Mouse (Mus musculus): ENCODE results near the gene Ascl1.

The Ascl1 gene

DNA sequence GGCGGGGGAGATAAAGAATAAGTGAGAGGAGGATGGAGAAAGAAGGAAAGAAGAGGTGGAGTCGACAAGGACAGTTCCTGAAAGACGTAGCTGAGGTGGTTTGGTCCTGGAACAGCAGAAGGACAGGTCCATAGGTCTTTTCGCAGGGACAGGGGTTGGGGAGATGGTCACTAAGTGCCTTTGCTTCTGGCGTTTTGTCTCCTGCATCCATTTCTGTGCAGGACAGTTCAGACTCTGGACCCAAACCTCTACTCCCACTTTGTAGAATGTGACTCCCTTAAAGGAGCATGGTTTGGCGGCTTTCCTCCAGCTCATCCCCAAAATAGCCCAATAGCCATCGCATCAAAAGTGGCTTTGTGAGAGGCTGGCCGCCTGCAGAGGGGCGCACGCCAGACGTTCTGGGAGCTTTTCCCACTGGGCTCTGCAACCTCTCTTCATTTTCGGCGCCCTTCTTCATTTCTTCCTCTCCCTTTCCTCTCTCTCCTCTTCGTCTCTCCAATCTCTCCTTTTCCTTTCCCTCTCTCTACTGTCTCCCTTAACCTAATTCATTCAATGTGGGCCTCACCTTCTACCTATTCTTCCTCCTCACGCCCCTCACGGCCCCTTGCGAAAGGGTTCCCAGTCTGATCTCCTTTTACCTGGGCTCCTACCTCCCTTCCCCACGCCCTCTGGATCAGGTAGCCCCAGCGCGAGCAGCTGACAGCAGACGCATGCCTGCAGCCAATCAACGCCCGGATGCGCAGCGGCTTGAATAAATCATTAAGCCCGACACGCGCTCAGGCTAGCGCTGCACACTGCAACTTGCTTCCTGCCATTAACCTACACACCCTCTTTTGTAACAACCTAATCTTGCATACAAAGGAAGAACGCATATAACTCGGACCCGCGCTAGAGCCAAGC, 7.5 kb downstream of the Ascl1 start:
- no peak for DNase-seq (ENCODE audit: low read depth)

DNA sequence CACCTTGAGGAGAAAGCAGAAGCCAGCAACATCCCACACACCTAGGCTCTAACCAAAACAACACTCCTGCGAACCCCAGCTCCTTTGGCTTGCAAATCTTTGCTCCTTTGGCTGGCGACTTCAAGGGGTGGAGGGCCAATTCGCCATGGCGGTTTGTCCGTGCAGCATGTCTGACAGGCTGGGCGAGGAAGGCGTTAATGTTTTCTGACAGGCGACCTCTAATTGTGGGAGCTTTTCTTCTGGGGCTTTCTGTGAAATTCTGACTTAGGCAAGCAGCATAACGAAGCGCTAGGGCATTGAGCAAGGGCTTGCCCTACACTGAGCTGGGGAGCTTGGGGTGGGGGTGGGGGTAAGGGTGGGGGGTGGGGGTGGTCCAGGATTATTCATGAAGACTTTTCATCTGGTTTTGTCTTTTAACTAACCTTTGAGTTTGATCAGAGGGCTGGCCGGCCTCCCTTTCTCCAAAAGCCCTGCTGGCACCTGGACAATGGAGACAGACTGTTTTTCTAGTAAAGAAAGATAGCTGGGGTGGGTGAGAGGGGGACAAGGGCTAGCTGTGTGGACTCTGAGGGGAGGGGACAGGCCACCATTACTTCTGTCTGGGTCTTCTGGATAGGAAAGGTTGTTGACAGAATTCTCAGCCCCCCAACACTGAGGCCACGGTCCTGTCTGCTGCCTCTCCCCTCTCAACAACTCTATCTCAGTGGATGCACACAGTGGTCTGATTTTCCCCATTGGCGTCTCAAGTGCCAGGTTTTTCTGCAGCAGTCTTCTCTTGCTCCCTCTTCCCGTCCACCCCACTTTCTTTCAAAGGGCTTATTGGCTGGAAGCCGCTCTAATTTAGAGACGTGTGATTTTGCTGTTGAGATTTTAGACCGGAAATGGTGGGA, 8.4 kb downstream of the Ascl1 start:
- no peak for DNase-seq (ENCODE audit: low read depth)

DNA sequence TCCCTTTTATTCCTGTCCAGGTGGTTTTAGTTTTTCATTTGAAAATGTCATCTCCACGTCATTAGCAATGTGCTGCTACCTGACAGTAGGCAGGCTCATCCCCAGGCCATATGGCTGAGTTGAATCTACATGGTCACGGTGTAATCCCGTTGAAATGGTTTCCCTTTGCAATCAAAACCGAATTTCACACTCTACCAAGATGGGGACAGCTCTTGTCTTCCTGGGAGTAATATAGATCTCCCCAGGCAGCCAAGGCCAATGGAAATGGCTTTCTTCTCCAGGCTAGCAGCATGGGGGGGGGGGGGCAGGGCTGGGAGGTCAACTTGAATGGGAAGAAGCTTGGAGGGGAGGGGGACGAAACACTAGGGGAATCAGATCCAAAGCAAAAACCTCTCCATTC, 15.6 kb downstream of the Ascl1 start:
- DNase-seq (ENCODE audit: low read depth), result no peak

DNA sequence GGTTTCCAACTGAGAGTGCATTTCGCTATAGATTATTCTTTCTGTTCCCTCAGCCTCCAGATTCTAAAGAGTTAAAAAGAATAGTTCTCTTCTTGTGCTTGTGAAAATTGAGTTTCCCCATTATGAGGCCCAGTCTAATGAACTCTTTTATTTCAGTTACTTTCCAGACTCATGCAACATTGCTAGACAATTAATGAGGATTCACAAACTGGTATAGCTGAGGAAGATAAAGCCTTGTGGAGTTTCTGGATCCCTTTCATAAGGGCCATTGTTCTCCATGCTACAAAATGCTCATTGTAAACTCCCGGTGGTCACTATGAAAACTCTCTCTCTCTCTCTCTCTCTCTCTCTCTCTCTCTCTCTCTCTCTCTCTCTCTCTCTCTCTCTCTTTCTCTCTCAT, 18.5 kb downstream of the Ascl1 start:
- no peak for DNase-seq (ENCODE audit: low read depth)

DNA sequence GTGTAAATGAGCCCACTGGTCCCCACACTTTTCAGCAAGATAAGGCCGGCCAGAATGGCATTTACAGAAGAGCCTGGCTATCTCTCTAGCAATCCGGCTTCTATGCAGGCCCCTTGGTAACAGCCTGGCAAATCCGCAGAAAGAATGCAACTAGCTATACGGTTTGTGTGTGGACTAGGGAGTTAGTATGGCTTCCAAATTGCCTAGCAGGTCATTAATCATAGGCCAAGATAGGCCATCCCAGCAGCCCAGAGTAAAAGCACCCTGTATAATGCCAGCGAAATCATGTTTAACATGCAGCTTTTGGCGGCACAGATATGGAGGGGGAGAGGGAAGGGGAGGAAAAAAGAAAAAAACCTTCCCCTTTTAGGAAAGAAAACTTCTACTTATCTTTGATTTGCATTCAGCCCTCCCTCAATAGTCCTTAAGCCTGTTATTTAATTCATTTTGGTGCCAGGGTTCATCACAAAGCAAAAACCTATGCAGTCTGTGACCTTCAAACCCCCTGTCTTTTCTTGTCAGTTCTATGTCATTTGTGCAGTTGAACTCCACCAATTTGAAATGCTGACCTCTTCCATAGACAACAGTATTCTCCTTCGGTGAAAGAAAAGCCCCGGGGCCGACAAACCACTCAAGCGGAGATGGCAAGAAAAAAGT, 19.9 kb downstream of the Ascl1 start:
- no peak for DNase-seq (ENCODE audit: low read depth)

DNA sequence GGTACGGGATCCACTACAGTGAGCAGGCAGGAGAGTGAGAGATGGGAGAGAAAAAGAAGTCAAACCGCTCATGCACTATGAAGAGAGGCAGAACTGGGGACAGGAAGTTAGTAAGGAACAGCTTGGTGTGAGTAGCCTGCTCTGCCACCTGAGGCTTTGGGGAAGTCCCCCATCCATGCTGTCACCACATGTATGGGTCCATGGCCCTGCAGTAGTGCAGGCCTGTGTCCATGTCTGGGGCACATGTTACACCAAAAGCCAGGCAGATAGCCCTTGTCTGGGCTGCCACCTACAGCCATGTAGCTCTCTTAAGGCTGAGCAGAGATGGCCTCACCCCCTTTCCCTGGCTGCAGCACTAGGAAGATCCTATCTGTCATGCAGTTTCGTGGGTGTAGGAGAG, 42.7 kb downstream of the Ascl1 start:
- no peak for DNase-seq (ENCODE audit: low read depth)

DNA sequence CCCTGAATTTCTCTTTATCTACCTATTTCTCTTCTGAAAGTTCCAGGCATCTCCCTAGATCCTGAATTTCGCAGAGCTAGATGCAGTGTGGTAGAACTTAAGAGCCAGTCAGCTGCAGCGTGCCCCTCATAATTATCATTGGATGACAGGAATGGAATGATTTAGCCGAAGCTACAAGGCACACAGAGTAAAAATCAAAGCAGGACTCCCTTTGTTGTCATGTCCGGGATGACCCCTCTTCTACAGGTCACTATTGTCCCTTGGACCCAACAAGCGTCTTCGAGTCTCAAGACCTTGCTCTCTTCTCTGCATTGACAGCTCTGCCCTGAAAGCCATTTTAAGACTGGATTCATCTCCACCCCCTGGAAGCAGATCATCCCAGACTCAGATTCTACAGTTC, 44.1 kb downstream of the Ascl1 start:
- no peak for DNase-seq (ENCODE audit: low read depth)

DNA sequence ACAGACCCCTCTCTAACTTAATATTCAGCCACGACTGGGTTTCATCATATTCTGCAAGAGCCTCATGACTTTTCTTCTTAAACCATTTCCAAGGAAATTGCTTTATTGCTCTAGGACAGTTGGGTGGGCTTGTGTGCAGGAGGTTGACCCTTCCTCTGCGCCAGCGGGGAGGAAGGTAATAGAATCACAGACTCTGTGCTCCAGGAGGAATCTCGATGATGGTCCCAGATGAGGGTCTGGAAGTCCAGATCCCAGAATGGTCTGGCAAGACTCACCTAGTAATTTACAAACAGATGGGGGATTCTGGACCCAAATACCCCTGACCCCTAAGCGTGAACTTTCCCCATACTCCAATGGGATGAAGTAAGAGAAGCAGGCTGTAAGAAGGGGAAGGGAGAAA, 45.2 kb downstream of the Ascl1 start:
- no peak for DNase-seq (ENCODE audit: low read depth)

DNA sequence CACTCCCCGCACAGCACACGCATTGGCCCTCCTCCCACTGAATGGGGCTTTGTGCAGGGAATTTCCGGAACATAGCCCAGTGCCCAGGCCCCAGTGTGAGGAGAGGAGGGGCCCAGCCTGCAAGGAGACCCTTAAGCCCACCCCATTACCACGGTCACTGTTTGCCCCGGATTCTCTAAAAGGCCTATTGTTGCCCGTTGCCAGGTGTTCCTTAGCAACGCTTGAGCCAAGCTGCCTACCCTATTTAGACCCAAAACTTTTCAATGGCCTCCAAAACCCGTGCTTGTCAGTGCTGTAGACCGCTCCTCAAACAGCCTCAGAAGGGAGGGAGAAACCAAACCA, 45.7 kb downstream of the Ascl1 start:
- DNase-seq (ENCODE audit: low read depth), result no peak

DNA sequence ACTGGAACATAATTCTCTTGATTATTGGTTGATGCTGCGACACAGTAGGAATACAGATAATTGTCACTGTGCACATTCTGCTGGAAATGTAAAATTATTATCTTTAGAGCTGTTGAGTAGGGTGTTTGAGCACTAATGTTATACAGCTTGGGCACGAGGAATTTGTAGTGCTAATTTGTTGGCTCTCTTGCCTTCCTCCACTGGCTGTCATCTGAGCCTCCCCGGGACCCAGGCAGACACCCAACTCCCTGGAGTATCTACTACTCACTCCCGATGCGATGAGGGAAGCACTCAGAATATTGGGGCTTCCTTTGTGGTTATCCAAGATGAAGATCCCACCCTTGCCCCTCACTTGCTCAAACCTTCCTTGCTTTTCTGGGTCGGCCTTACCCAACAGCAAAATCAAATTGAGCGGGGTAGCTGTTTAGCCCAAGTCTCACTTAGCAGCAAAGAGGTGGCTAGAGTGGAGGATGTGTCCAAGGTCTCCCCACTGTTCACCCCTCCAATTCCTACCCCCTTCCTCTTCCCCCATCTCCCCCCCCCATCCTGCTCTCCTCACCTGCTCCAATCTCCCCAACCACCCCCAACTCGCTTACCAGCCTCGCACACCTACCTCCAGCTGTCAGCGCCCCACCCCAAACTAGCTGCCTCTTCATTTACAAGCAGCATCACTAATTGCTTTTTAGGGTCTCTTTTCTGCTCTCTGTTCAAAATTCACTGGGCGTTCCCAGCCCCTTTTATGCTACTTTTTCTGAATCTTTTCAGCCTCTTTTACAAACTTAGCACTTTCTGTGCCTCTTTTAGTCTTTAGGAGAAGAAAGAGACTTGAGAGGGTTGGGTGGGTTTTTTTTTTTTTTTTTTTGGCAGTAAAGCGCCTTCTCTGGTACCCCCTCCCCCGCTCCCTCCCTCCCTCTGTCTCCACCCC, 46.4 kb downstream of the Ascl1 start:
- no peak for DNase-seq (ENCODE audit: low read depth)

DNA sequence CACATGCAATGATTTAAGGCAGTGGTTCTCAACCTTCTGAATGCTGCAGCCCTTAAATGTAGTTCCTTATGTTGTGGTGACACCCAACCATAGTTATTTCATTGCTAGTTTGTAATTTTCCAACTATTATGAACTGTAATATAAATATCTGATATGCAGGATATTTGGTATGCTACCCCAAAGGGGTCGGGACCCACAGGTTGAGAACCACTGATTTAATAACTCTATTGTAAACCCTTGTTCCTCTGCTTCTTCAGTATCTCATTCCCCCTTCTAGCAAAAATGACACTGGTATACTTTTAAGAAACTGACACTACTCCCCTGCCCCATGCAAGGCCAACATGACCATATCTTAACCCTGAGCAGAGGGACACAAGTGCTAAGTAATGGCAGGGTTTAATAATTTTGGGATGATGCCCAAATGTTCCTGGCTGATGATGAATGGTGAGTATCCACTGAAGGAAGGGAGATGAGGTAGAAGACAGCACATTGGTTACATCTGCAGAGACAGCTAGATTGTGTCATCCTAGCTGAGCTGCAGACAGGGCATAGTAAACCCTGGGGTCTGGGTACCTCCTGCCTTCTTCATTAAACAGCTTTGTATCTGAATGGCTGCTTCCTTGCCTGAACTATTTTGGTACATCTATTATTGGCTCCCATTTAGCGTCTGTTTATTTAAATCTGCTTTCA, 47.2 kb downstream of the Ascl1 start:
- no peak for DNase-seq (ENCODE audit: low read depth)
